In genomic region chr13:98680470-98681060, GRCm38 (mm10) we compare ENCODE assay signal across 36 mouse cellular contexts. TPM values are rescaled to one million over a fixed set of nuclear protein-coding genes. Genes with fewer than 3 reads are reported as not detected.
DNase-seq lines count a peak whose midpoint lies in the region; ATAC-seq and TF ChIP-seq lines count a peak whose summit lies in the region.
"Had no signal": no experiment of that assay in that cellular context is flagged by ENCODE, and none has a peak within 500 bp of the region (broad histone marks: within the 10 kb centered on the region; RNA-seq: fewer than 3 reads in every experiment).

No protein-coding gene starts in this region.

- H3K27me3 ChIP-seq in heart, embryonic 10.5 days (ENCODE audit: insufficient read depth, poor library complexity, severe bottlenecking), result no peaks in the 10 kb centered on the region
- H3K27me3 ChIP-seq in kidney, embryonic 16.5 days (ENCODE audit: insufficient read depth, low read length), result no peaks in the 10 kb centered on the region
- H3K27me3 ChIP-seq in stomach, embryonic 14.5 days (ENCODE audit: control insufficient read depth, insufficient read depth, low read length), result no peaks in the 10 kb centered on the region
- H3K27me3 ChIP-seq in stomach, postnatal 0 days (ENCODE audit: control insufficient read depth, insufficient read depth, low read length), result no peaks in the 10 kb centered on the region
- H3K27me3 ChIP-seq in hindbrain, postnatal 0 days (ENCODE audit: insufficient read depth, low read length), result no peaks in the 10 kb centered on the region
- H3K27me3 ChIP-seq: embryonic facial prominence, embryonic 12.5 days; heart, embryonic 15.5 days; liver, embryonic 15.5 days; midbrain, embryonic 15.5 days; neural tube, embryonic 13.5 days had no signal

- H3K4me2 ChIP-seq in kidney, embryonic 16.5 days (replicated peaks; ENCODE audit: low read depth, low read length), result no peak overlapping the region
- no peak overlapping the region for H3K4me2 ChIP-seq in stomach, embryonic 14.5 days (replicated peaks; ENCODE audit: low read depth, low read length)
- no peak overlapping the region for H3K4me2 ChIP-seq in stomach, postnatal 0 days (replicated peaks; ENCODE audit: low read depth)
- H3K4me2 ChIP-seq in hindbrain, postnatal 0 days (ENCODE audit: low read depth, low read length), result no peak overlapping the region
- H3K4me2 ChIP-seq: embryonic facial prominence, embryonic 12.5 days; heart, embryonic 15.5 days; hindbrain, embryonic 14.5 days; limb, embryonic 12.5 days; liver, embryonic 15.5 days; midbrain, embryonic 15.5 days; neural tube, embryonic 13.5 days had no signal

- ATAC-seq in kidney, embryonic 16.5 days (ENCODE audit: low FRiP score, low TSS enrichment), result peak; percentile 21; the same call in 1 of the 2 replicates
- peak; percentile 30; the same call in 1 of the 2 replicates for ATAC-seq in stomach, embryonic 14.5 days (ENCODE audit: insufficient number of reproducible peaks, insufficient read depth, low FRiP score, low read depth)
- ATAC-seq in stomach, postnatal 0 days (ENCODE audit: low FRiP score, low TSS enrichment), result no peak
- ATAC-seq in hindbrain, postnatal 0 days, result no peak
- ATAC-seq: forebrain, embryonic 16.5 days; inflammation-experienced regulatory T-cells, adult 6 months; midbrain, embryonic 15.5 days had no signal

- TF ChIP-seq CTCF in stomach, postnatal 0 days (IDR thresholded peaks at IDR 0.05; ENCODE audit: low read depth), result no peak
- no peak for TF ChIP-seq CTCF in hindbrain, postnatal 0 days (IDR thresholded peaks at IDR 0.05; ENCODE audit: low read depth)

- no peaks in the 10 kb centered on the region for H3K9me3 ChIP-seq in heart, embryonic 10.5 days
- H3K9me3 ChIP-seq in kidney, embryonic 16.5 days (ENCODE audit: low read length), result no peaks in the 10 kb centered on the region
- no peaks in the 10 kb centered on the region for H3K9me3 ChIP-seq in stomach, embryonic 14.5 days (ENCODE audit: control insufficient read depth, low read depth, low read length)
- no peaks in the 10 kb centered on the region for H3K9me3 ChIP-seq in stomach, postnatal 0 days (ENCODE audit: control insufficient read depth, low read length)
- no peaks in the 10 kb centered on the region for H3K9me3 ChIP-seq in hindbrain, postnatal 0 days (ENCODE audit: low read length)
- H3K9me3 ChIP-seq: embryonic facial prominence, embryonic 12.5 days; heart, embryonic 15.5 days; limb, embryonic 12.5 days; liver, embryonic 15.5 days; midbrain, embryonic 10.5 days; midbrain, embryonic 15.5 days had no signal

- peak overlapping the region; percentile 42; the same call in 1 of the 2 replicates for H3K27ac ChIP-seq in heart, embryonic 10.5 days
- H3K27ac ChIP-seq in kidney, embryonic 16.5 days (ENCODE audit: low read length), result peak overlapping the region; percentile 10; the same call in 1 of the 2 replicates
- H3K27ac ChIP-seq in stomach, embryonic 14.5 days (ENCODE audit: low read length), result no peak overlapping the region
- H3K27ac ChIP-seq in stomach, postnatal 0 days (replicated peaks), result no peak overlapping the region
- no peak overlapping the region for H3K27ac ChIP-seq in hindbrain, postnatal 0 days
- H3K27ac ChIP-seq: embryonic facial prominence, embryonic 12.5 days; gastrocnemius, adult 2 months; heart, embryonic 15.5 days; hindbrain, embryonic 14.5 days; layer of hippocampus, adult 2 months; left cerebral cortex, adult 2 months; limb, embryonic 12.5 days; liver, embryonic 15.5 days; midbrain, embryonic 10.5 days; midbrain, embryonic 15.5 days; neural tube, embryonic 13.5 days had no signal

- no peak overlapping the region for H3K4me3 ChIP-seq in heart, embryonic 10.5 days
- H3K4me3 ChIP-seq in kidney, embryonic 16.5 days (ENCODE audit: low read length), result no peak overlapping the region
- no peak overlapping the region for H3K4me3 ChIP-seq in stomach, embryonic 14.5 days (ENCODE audit: low read depth, low read length)
- no peak overlapping the region for H3K4me3 ChIP-seq in stomach, postnatal 0 days (ENCODE audit: low read depth, low read length)
- H3K4me3 ChIP-seq in hindbrain, postnatal 0 days (ENCODE audit: low read length), result no peak overlapping the region
- H3K4me3 ChIP-seq: embryonic facial prominence, embryonic 12.5 days; gastrocnemius, adult 2 months; heart, embryonic 15.5 days; layer of hippocampus, adult 2 months; left cerebral cortex, adult 2 months; limb, embryonic 12.5 days; liver, embryonic 15.5 days; midbrain, embryonic 10.5 days; midbrain, embryonic 15.5 days; myocyte; neural tube, embryonic 13.5 days had no signal

- H3K36me3 ChIP-seq in heart, embryonic 10.5 days, result no peaks in the 10 kb centered on the region
- no peaks in the 10 kb centered on the region for H3K36me3 ChIP-seq in kidney, embryonic 16.5 days (ENCODE audit: insufficient read depth, low read length)
- H3K36me3 ChIP-seq in stomach, embryonic 14.5 days (ENCODE audit: control insufficient read depth, insufficient read depth, low read length), result no peaks in the 10 kb centered on the region
- H3K36me3 ChIP-seq in stomach, postnatal 0 days (ENCODE audit: control insufficient read depth, insufficient read depth, low read length), result no peaks in the 10 kb centered on the region
- H3K36me3 ChIP-seq in hindbrain, postnatal 0 days (ENCODE audit: insufficient read depth, low read length), result no peaks in the 10 kb centered on the region
- H3K36me3 ChIP-seq: embryonic facial prominence, embryonic 12.5 days; heart, embryonic 15.5 days; limb, embryonic 12.5 days; liver, embryonic 15.5 days; midbrain, embryonic 10.5 days; midbrain, embryonic 15.5 days; neural tube, embryonic 13.5 days had no signal

- 76% methylated on average over 5 of the region's 5 CpGs for WGBS in heart, embryonic 10.5 days
- 50% methylated on average over 5 of the region's 5 CpGs for WGBS in kidney, embryonic 16.5 days
- WGBS in stomach, embryonic 14.5 days, result 43% methylated on average over 5 of the region's 5 CpGs
- WGBS in stomach, postnatal 0 days, result 67% methylated on average over 5 of the region's 5 CpGs
- WGBS in hindbrain, postnatal 0 days, result 87% methylated on average over 5 of the region's 5 CpGs

- H3K9ac ChIP-seq in kidney, embryonic 16.5 days (replicated peaks; ENCODE audit: low read length), result peak overlapping the region; percentile 26; the same call in 1 of the 2 replicates
- no peak overlapping the region for H3K9ac ChIP-seq in stomach, embryonic 14.5 days (replicated peaks; ENCODE audit: low read depth, low read length)
- no peak overlapping the region for H3K9ac ChIP-seq in stomach, postnatal 0 days (ENCODE audit: low read length)
- no peak overlapping the region for H3K9ac ChIP-seq in hindbrain, postnatal 0 days (replicated peaks; ENCODE audit: low read length)
- H3K9ac ChIP-seq: embryonic facial prominence, embryonic 12.5 days; heart, embryonic 15.5 days; hindbrain, embryonic 14.5 days; limb, embryonic 12.5 days; liver, embryonic 15.5 days; midbrain, embryonic 15.5 days; neural tube, embryonic 13.5 days had no signal

- DNase-seq in heart, embryonic 10.5 days (ENCODE audit: low spot score), result no peak
- DNase-seq in heart, adult 18-20 months, result no peak
- no peak for DNase-seq in kidney, adult 9 months
- DNase-seq in stomach, postnatal 0 days (ENCODE audit: low spot score), result no peak
- DNase-seq in hindbrain, postnatal 0 days (ENCODE audit: low spot score), result no peak
- no peak for DNase-seq in T-cell, adult 2 months (ENCODE audit: low spot score)
- DNase-seq: adrenal gland, postnatal 25 days; cerebellum, adult 11-12 months; cerebellum, adult 9-11 months; embryo, embryonic 11 days; gastrocnemius, adult 2 months; gastrocnemius, postnatal 36 days; heart, postnatal 36 days; kidney, postnatal 36 days; lung, postnatal 14 days; thymus, adult 18-20 months; thymus, postnatal 25 days had no signal

- H3K4me1 ChIP-seq in heart, embryonic 10.5 days, result peaks cover 34% of the 10 kb centered on the region
- H3K4me1 ChIP-seq in kidney, embryonic 16.5 days (ENCODE audit: insufficient read depth, low read length), result peaks cover 28% of the 10 kb centered on the region
- H3K4me1 ChIP-seq in stomach, embryonic 14.5 days (ENCODE audit: control insufficient read depth, insufficient read depth, low read length), result peaks cover 4% of the 10 kb centered on the region; the same call in 1 of the 2 replicates
- no peaks in the 10 kb centered on the region for H3K4me1 ChIP-seq in stomach, postnatal 0 days (replicated peaks; ENCODE audit: control insufficient read depth, insufficient read depth)
- H3K4me1 ChIP-seq in hindbrain, postnatal 0 days (ENCODE audit: insufficient read depth, low read length), result no peaks in the 10 kb centered on the region
- H3K4me1 ChIP-seq: liver, embryonic 15.5 days; midbrain, embryonic 15.5 days; neural tube, embryonic 13.5 days had no signal

- TF ChIP-seq EP300 in stomach, postnatal 0 days (optimal IDR thresholded peaks at IDR 0.05), result no peak

RNA-seq across cellular contexts. Expression of gene Tmem171, which starts 14.1 kb away (rescaled TPM):
- 0.73 and 1.0 TPM in 2 replicates for polyA plus RNA-seq in heart, embryonic 10.5 days (2016; fragmentation: Nextera tagmentation; extraction: Ambion mirVana)
- total RNA-seq in heart, adult 18-20 months (2021), result 10 to 100 TPM in 1 of 2 experiments, 1 to 10 TPM in 1; 5.8 to 10.2 TPM
- polyA plus RNA-seq in kidney, embryonic 16.5 days (2015; fragmentation: Nextera tagmentation; extraction: Ambion mirVana), result 9.0 and 10.5 TPM in 2 replicates
- 1.9 and 3.2 TPM in 2 replicates for polyA plus RNA-seq in stomach, embryonic 14.5 days (2014; fragmentation: Nextera tagmentation; extraction: Ambion mirVana)
- polyA plus RNA-seq in stomach, postnatal 0 days (2015; fragmentation: Nextera tagmentation; extraction: Ambion mirVana), result 27.4 and 29.6 TPM in 2 replicates
- total RNA-seq in hindbrain, postnatal 0 days (2014; rRNA removed), result not detected in 2 replicates
- polyA plus RNA-seq in hindbrain, postnatal 0 days (2015; fragmentation: Nextera tagmentation; extraction: Ambion mirVana), result not detected in 2 replicates
- total RNA-seq: adrenal gland, postnatal 25 days; left cerebral cortex, postnatal 25 days; liver, adult 2 months had no signal
- polyA plus RNA-seq: embryonic facial prominence, embryonic 12.5 days; forebrain, embryonic 16.5 days; hindbrain, embryonic 14.5 days; midbrain, embryonic 10.5 days; midbrain, embryonic 15.5 days; neural tube, embryonic 13.5 days had no signal

RNA-seq across cellular contexts. Expression of gene Tmem174, which starts 43.4 kb away (rescaled TPM):
- polyA plus RNA-seq in heart, embryonic 10.5 days (2016; fragmentation: Nextera tagmentation; extraction: Ambion mirVana), result 0.05 TPM in 1 of 2 replicates, not detected in the other
- not detected for total RNA-seq in heart, adult 18-20 months (2021)
- 41.1 and 44.3 TPM in 2 replicates for polyA plus RNA-seq in kidney, embryonic 16.5 days (2015; fragmentation: Nextera tagmentation; extraction: Ambion mirVana)
- not detected in 2 replicates for polyA plus RNA-seq in stomach, embryonic 14.5 days (2014; fragmentation: Nextera tagmentation; extraction: Ambion mirVana)
- not detected in 2 replicates for polyA plus RNA-seq in stomach, postnatal 0 days (2015; fragmentation: Nextera tagmentation; extraction: Ambion mirVana)
- not detected in 2 replicates for total RNA-seq in hindbrain, postnatal 0 days (2014; rRNA removed)
- polyA plus RNA-seq in hindbrain, postnatal 0 days (2015; fragmentation: Nextera tagmentation; extraction: Ambion mirVana), result 0.10 TPM in 1 of 2 replicates, not detected in the other
- total RNA-seq: adrenal gland, postnatal 25 days; gastrocnemius, adult 2 months; gastrocnemius, postnatal 36 days; heart, postnatal 36 days; layer of hippocampus, postnatal 14 days; liver, adult 2 months; megakaryocyte progenitor cell, adult 5-6 weeks had no signal
- polyA plus RNA-seq: embryonic facial prominence, embryonic 12.5 days; forebrain, embryonic 16.5 days; heart, embryonic 15.5 days; hindbrain, embryonic 14.5 days; inflammation-experienced regulatory T-cells, adult 6 months; limb, embryonic 12.5 days; liver, adult 2 months; liver, embryonic 15.5 days; midbrain, embryonic 15.5 days; myocyte; neural tube, embryonic 13.5 days had no signal

Comparison
In these comparisons a context has a peak if more than half of its experiments do, and no peak if none do; other contexts are left out.
1. ATAC-seq: peak in kidney, embryonic 16.5 days (single experiment) and stomach, embryonic 14.5 days (single experiment); none in stomach, postnatal 0 days (single experiment) and hindbrain, postnatal 0 days (single experiment).
2. H3K27ac ChIP-seq: peak in heart, embryonic 10.5 days (single experiment) and kidney, embryonic 16.5 days (single experiment); none in stomach, embryonic 14.5 days (single experiment), stomach, postnatal 0 days (single experiment) and hindbrain, postnatal 0 days (single experiment).
3. RNA of gene Tmem174, which starts 43.4 kb away (polyA plus RNA-seq): 41.1 to 44.3 TPM in kidney, embryonic 16.5 days; 0.10 TPM in hindbrain, postnatal 0 days, 0.05 TPM in heart, embryonic 10.5 days, not detected in stomach, postnatal 0 days and not detected in stomach, embryonic 14.5 days; every median in the first group is over 10 times any median in the second.